Mouse (Mus musculus): ENCODE measurements around the gene Myg1.

The Myg1 gene

DNA sequence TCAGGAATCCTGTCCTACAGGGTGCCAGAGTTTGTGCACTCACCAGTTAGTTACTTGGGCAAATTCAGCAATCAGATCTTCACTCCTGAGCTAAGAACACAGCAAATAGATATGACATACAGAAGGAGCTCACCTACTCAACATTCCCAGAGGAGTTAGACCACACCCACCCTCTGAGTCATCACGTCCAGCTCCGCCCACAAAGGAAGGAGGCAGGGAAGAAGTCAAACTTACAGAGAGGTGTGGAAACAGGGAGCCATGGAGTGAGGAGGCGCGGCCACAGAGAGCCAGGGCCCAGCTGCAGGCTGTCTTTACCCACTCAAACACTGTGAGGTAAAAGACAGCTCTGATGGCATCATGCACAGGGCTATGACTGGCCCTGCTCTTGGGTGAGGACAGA is 14.9 kb downstream of the Myg1 start:
- DNase-seq (ENCODE audit: low spot score in 2 of 2): no peak

DNA sequence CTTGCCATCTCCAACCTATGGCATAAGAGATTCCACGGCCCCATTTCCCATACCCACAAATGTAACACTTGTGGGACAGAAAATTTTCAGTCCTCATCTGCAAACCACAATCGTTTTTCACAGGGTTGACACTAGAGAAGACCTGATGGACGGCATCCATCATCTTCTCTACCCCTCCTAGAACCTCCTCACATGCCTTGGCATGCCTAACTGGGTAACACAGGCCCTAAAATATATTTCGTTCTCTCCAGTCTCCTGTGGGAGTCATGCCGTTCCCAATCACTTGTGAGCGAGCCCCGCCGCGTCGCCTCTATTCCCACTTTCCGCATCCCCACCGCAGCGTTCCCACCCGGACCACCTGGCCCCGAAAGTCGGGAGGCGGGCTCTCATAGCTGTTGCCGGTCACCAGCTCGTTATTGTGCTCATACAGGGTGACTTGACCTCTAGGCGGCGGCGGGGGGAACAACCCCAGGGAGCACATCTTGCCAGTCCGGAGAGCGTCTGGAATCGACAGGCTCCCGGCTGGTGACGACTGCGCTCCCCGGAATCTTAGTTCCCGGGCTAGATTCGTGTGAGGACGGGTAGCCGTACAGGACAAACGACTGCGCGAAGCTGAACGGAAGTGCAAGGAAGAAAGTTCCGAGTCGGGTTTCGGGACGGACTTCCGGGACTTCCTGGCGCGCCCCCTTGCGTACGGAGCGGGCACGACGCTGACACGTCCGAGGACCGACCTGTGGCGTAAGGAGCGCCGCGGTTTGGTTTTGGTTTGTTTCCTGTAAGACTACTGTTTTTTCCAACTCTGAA is 18.8 kb downstream of the Myg1 start, which contains the start of gene Aaas:
Gene Aaas, minus strand, starts transcription at position 634 of the 804 bp plus-strand sequence.
- peak; percentile 97 for DNase-seq (ENCODE audit: low spot score in 2 of 2)

DNA sequence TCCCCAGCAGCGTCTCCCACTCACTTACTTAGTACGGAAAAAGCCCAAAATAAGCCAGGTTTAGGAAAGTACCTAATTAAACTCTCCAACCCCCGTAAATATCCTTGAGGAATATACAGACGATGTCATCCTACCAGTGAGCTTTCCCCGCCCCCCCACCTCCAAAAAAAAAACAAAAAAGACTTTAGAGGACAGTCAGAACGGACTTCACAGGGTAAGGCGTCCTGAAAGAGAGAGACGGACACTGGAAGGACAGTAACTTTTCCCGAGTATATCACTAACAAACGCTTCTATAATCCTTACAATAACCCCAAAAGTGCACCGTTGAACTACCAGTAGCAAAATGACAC is 19.4 kb downstream of the Myg1 start:
- DNase-seq (ENCODE audit: low spot score in 2 of 2): no peak

DNA sequence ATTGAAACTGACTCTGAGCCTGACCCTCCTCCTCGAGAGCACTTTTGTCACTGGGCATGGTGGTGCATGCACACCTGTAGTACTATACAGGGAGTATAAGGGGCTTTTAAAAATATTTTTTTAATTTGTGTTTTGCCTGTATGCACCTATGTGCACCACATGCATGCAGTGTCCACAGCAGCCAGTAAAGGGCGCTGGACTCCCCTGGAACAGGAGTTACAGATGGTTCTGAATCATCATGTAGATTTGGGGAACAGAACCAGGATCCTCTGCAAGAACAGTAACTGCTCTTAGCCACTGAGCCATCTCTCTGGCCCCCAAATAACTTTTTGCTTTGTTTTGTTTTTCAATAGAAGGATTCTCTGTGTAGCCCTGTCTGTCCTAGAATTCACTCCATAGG is 20.7 kb downstream of the Myg1 start:
- no peak for DNase-seq (ENCODE audit: low spot score in 2 of 2)

DNA sequence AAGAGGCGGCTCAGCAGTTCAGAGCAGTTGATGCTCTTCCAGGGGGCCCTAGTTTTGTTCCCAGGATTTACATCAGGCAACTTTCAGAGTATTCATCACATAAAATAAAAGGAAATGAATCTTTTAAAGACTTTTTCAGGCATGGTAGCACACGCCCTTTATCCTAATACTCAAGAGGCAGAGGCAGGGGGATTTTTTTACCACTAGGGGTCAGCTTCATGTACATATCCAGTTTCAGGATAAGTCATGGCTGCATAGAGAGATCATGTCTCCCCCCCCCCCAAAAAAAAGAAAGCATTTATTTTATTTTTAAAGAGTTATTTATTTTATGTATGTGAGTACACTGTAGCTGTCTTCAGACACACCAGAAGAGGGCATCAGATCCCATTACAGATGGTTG is 22.5 kb downstream of the Myg1 start:
- no peak for DNase-seq (ENCODE audit: low spot score in 2 of 2)

DNA sequence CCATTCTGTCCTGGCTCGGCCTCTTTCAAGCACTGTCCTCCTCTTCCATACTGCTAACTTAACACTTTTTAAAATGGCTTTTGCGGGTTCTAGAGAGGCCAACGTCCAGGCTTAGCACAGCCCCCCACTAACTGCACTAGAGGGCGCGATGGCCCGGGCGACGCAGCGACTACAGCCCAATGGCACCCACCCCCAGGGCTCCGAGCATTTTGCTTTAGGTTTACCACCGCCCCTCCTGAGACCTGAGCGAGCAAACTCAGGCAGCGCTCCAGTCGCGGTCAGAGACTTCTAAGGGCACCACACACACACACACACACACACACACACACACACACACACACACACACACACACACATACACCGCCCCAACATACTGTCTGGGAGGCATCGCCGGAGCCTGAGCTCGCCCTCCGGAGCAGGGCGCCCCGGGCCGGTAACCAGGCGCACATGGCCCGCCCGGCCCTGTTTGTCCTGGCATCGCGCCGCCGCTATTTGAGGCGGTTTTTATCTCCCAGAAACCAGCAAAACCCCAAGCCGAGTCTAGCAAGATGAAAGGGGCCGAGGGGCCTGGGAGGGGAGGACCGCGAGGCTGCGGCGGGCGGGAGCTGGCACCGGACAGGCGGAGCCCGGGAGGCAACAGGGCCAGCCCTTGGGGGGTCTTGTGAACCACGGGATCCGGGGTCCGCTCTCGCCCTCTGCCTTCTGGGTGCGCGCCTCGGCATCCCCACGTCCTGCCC is 23.8 kb downstream of the Myg1 start:
- peak; percentile 50 to 59 for DNase-seq (ENCODE audit: low spot score in 2 of 2)

DNA sequence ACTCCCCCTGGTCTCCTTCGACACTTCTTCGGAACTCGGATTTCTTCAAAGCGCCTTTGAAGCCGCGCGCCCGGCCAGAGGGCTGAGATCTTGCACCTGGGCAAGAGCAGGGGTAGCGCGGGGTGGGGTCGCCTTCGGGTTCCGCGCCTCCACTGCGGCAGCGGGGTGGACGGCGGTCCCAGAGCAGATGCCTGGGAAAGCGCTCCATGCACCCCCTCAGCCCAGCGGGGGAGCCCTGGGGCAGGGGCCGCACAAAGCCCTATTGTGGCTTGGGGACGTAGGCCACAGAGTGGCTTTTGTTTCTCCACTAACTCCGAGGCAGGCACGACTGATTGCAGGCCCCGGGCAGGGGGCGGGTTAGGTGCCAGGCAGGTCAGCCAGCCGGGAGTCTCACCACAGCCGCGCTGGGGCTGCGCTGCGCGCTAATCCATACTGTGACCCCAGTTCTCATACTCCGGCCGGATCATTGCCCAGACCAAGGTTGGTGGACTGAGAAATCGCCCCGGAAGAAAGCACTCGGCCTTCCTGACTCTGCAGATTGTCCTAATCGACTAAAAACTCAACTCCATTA is 24.4 kb downstream of the Myg1 start:
- DNase-seq (ENCODE audit: low spot score in 2 of 2): peak in 1 of 2 experiments; percentile 51

DNA sequence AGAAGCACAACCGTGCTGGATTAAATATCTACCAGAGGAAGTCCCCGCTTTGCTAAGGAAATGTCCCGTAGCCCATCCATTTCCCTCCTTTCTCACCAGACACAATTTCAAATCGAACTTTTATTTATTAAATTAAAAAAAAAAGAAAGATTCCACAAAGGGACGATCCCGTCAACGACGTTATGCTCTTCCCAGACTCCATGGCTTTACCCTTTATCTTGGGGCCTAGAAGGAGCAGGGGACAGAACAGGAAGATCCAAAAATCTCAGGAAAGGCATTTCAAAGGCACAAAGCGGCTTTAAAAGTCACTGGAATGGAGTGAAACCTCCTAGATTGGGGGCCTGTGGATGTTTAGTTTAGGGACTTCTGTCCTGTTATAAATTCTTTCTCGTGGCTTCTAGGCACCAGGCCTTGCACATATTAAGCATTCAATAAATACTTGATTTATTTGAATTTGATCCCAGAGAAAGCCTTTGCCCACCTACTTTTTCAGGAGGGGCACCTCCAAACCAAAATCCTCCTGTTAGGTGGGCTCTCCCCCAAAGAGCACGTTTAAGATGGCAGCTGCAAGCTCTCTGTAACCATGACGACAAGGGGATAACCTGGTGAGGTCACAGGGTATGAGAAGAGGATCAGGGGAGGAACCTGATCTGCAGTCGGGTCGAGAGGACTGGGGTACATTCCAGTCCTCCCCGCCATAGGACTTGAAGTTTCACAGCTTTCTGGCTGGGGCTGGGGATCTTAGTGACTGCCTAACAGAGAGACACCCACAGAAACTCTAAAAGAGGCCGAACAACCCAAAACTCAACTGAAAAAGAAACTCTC is 25.2 kb downstream of the Myg1 start:
- no peak for DNase-seq (ENCODE audit: low spot score in 2 of 2)

DNA sequence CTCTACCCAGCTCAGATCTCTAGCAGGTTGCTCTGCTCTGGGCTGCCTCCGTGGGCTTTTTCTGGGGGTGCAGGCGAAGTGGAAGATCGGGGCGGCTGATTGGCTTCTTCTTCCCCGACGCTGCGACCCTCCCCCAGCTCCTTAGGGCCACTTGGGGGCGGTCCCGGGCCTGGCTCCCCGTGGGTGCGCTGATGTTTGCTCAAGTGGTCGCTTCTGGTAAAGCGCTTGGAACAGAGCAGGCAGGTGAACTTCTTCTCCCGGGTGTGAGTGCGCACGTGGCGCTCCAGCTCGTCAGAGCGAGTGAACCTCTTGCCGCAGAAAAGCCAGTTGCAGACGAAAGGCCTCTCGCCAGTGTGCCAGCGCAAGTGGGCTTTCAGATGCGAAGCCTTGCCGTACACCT is 26.6 kb downstream of the Myg1 start:
- DNase-seq (ENCODE audit: low spot score in 2 of 2): no peak

DNA sequence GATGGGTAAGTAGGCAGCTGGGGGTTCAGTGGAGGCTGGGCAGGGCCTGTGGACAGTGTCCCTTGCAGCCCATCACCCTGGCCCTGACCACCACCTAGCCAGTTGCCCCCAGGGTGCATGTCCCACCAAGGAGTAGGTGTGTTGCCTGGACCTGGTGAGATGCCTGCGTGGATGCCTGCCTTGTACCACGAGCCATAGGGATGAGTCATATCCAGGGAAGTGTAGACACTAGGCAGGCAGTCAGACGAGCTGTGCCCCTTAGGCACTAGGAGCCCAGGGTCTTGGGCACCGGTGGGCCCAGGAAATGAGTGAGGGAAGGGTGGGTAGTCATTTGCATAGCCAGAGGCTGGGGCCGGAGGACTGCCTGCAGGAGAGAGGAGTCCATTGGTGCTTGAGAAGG is 27.3 kb downstream of the Myg1 start:
- DNase-seq (ENCODE audit: low spot score in 2 of 2): no peak

DNA sequence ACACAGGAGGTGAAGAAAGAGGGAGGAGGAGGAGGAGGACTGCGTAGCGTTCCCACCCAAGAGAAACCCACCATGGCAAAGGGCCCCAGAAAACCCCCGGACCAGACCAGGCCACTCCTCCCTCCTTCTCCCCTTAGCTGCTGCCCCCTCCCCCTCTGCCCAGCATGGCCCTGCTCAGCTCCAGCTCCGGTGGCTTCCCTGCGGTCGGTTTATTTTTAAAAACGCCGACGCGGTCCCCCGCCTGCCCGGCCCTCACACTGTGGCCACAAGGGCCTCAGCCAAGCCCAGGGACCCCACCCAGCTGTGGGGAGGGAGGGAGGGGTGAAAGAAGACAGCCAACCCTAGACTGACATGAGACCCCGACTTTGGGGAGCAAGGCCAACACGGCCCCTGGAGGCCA is 31.1 kb downstream of the Myg1 start:
- DNase-seq (ENCODE audit: low spot score in 2 of 2): no peak

DNA sequence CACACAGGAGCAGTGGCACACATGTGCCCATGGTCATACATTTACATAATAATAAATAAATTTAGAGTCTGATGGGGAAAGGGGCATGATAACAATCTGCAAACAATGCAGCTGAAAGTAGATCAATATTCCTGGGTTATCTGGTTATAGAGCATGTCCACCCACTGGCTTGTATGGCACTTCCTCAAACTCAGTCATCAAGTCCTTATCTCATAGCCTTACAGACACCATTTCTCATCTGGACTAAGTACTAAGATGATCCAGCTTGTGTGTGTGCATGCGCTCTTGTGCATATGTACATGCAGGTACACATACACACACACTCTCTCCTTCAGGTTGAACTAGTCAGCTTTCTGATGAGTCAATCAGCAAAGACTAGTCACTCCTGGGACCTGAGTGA is 33.2 kb downstream of the Myg1 start:
- no peak for DNase-seq (ENCODE audit: low spot score in 2 of 2)

DNA sequence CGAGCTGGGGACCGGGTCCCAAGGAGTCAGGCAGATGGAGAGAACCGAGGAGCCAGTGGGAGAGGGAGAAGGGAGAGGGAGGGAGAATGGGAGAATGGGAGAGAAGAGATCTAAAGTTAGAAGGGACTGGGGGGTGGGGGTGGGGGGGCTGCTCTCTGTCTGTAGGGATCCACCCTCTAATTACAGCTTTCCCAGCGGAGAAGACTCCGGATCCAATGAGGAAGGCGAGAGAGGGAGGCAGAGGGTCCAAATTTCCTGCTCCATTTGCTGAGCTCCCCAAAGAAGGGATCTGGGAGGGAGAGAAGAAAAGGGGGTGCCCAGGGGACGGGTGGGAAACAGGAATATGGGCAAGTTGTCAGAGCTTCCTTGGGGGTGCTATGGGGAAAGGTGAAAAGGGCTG is 34.7 kb downstream of the Myg1 start:
- DNase-seq (ENCODE audit: low spot score in 2 of 2): no peak

DNA sequence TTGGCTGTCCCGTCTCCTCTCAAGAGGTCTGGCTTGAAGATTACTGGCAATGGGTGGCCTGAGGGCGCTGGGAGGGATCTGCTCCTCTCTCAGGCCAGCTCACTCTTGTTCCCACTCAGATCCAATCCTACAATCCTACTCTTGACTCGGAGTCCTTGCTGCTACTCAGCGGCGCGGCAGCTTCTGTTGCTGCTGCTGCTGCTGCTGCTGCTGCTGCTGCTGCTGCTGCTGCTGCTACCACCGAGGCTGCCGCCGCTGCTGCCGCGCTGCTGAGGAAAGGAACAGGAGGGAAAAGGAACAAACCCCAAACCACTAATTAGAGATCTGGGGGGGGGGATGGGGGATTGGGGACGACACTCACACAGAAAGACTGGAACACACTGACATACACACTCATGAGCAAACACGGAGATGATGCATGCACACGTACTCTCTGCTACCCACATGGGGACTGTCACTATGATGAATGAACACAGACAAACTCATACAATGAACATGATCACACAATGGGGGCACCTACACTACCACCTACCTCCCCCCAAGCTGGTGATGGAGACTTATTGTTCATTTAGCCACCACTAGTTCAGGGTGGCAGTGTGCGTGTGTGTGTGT is 35.3 kb downstream of the Myg1 start, which contains the start of gene Sp7:
Gene Sp7, minus strand, starts transcription at position 450 of the 612 bp plus-strand sequence.
- DNase-seq (ENCODE audit: low spot score in 2 of 2): no peak

DNA sequence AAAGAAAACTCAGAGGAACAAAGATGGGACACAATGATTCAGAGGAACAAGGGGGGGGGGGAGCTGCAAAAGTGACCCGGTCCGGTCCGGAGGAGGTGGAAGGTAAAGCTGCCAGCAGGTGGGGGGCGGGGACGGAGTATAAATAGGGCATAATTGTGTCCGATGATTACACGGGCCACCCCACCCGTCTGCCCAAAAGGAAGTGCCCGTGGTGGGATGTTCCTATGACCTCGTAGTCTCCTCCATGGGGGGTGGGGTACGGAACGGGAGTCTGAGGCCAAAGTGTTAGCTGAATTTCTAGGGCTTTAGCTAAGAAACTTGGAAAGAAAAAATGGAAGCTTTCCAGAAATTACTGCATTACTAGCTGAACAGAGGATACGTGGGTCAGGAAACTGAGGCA is 38.5 kb downstream of the Myg1 start:
- DNase-seq (ENCODE audit: low spot score in 2 of 2): no peak

DNA sequence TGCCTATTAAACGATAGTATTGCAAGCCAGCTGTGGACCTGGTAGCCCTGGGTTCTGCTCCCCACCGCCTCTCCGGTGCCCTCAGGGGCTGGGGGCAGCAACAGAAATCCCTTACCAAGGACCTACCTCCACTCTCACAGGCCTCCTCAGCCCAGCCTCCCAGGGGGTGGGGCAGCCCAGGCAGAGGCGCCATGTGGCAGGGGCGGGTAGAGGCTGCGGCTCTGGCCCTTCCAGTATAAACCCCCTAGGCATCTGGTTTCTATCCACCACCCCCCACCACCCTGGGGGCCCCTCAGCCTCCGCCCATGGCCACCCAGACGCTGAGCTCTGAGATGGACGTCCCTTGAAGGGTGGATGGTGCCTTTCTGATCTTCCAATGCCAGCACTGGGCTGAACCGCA is 39.2 kb downstream of the Myg1 start:
- DNase-seq (ENCODE audit: low spot score in 2 of 2): no peak

DNA sequence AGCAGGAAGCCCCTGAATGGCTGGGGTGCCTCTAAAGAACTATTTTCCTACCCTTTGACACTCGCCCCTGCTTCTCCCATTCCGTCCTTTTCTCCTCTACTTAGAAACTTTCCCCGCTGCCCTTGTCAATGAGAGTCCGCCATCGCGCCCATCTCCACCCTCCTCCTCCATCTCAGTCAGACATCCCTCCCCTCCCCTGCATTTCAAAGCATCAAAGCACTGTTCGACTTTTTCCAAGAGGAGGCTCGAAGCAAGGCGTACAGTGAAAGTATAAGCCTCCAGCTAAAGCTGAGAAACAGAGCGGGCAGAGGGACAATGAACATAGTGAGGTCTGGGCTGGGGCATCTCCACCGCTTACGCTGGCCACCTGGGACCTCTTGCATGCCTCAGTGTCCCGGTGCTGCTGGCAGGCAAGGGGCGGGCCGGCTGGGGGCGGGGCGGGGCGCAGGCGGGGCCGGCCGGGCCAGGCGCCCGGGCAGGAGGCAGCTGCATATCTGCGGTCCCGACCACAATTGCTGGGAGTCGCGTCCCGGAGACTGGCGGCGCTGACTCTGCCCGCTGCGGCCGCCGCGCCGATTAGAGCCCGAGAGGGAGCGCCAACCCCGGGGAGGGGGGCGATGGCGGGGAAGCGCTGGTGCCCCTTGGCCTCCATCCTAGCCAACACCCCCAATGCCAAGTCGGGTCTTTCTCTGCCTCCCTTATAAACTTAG is 45.1 kb downstream of the Myg1 start:
- peak in 1 of 2 experiments; percentile 34 for DNase-seq (ENCODE audit: low spot score in 2 of 2)

DNA sequence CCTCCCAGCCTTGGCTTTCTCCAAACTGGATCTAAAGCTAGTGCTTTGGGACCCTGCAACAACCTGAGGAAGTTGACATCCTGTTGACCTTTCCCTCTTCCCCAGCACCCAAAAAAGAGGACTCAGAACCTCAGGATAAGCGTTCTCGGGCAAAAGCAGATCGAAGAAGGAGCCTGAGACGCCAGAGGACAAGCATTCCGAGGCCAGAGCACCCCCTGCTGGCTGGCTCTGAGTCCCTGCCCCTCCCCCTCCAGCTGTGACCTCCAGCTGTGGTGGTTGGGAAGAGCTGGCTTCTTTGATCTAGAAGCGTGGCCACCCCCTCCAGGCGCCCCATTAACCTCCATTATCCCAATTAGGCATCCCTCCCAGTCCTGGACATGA is 45.6 kb downstream of the Myg1 start:
- peak; percentile 81 to 84 for DNase-seq (ENCODE audit: low spot score in 2 of 2)

DNA sequence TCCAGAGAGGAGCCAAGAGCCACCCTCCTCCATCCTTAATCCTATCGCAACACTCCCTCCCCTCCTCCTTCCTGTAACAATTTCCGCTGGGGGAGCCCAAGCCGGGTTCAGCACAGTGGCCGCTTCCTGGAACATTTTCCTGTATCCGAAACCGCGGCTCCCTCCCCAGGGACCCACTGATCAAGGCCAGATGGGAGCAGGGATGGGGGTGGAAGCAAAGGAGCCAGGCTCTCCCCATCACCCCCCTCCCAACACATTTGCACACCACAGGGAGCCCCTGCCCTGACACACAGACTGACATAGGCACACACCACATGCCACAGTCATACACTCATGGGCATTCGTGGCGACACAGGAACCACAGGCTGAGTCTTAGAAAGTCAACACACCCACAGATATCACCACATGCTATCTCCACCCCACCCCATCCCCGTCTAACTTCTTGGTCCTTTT is 46.3 kb downstream of the Myg1 start:
- no peak for DNase-seq (ENCODE audit: low spot score in 2 of 2)

DNA sequence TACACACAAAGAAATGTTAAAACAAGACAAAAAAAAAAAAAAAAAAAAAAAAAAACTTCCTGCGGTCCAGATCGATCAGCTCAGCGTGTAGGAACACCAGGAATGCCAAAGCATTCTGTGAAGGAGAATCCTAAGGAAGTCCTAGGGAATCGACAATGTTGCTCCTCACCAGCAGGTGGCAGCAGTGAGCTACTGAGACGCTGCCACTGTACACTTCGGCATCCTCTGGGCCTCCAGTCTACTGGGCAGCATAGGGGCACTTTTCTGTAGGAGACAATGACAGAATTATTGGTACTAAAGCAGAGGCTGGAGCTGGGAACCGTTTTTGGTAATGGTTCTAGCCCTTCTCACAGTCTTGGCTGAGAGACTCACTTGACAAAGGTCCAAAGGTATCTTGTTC is 50.1 kb downstream of the Myg1 start:
- peak; percentile 85 to 88 for DNase-seq (ENCODE audit: low spot score in 2 of 2)

DNA sequence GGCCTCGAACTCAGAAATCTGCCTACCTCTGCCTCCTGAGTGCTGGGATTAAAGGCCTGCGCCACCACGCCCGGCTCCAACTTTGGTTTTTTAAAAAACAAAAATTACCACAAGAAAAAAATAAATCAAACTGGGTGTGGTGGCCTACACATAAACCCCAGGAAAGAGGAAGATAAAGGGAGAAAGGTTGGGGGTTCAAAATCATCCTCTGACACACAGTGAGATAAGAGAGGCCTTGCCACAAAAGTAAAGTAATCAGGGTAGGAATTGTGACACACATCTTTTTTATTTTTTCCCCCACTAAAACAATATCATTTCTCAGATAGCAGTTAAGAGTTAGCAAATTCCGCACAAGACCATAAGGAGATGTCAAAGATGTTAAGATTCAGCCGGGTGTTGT is 52.2 kb downstream of the Myg1 start:
- DNase-seq (ENCODE audit: low spot score in 2 of 2): no peak

Data from right cerebral cortex, postnatal 10 days (tissue).